Mouse (Mus musculus) small intestine, adult 2 months (tissue): ENCODE data around the gene Col1a2.

Experiments
- CTCF ChIP-seq: fragments of 200-500 bp; IDR thresholded peaks from 2 replicates; pipeline ENCODE4 v1.5.1; 2012; ENCODE audit warnings: low read depth, mild to moderate bottlenecking, control low read depth, inconsistent platforms, low read length, moderate library complexity, mixed read lengths; ENCODE audit not compliant: insufficient replicate concordance, insufficient read length; ENCODE audit errors: extremely low read depth
- POLR2A ChIP-seq: fragments of 200-500 bp; IDR thresholded peaks from 2 replicates; pipeline ENCODE4 v1.6.1; 2012; ENCODE audit warnings: low read depth, mild to moderate bottlenecking, control low read depth, inconsistent platforms, low read length, moderate library complexity

GRCm38 (mm10) chr6:4541926-4542715 lies 37.5 kb downstream of the Col1a2 start:
- no peak for TF ChIP-seq CTCF
- no peak for TF ChIP-seq POLR2A
